Mouse (Mus musculus): ENCODE data around the gene Clca1.

DNA sequence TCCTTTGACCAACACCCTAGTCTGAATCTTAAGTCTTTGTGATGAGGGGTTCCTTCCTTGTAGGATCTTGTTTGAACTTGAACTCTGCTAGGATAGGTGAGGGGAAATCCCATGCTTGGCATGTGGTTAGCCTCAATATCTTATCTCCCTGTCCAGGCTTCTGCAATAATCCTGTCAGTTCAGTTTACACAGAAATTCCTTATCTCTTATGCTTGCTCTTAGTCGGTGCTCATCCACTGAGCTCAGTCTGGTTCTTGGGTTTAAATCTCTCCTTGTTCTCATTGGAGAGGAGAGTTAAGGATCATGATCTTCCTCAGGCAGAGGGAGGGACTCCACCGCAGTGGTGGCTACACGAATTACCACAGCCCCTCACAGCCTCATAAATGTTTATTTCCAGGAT lies 17.2 kb upstream of the Clca1 start:
- no peak for TF ChIP-seq CTCF (IDR thresholded peaks at IDR 0.05; ENCODE audit: borderline replicate concordance, insufficient read depth, low read depth, low read length)
- no peak for TF ChIP-seq POLR2A (IDR thresholded peaks at IDR 0.05; ENCODE audit: borderline replicate concordance, insufficient read depth, low read length)

Data from cerebellum, adult 2 months (tissue).